Mouse (Mus musculus) stomach, embryonic 14.5 days (tissue): Measurements from ENCODE around the gene Ap5z1. TPM values are rescaled to one million over a fixed set of nuclear protein-coding genes. Genes with fewer than 3 reads are reported as not detected.

ENCODE experiments used
- ATAC-seq: fragments of 200-750 bp; cut with Nextera tagmentation; 2 replicates; pipeline ENCODE4 v1.8.0; 2017; ENCODE audit warnings: low read depth, moderate TSS enrichment; ENCODE audit not compliant: insufficient number of reproducible peaks, insufficient read depth, low FRiP score
- H3K27ac ChIP-seq: fragments of 300-500 bp; sonication (generic); 2 replicates; pipeline ENCODE4 v1.5.1; 2014; ENCODE audit warnings: mild to moderate bottlenecking, low read length, moderate library complexity, mixed read lengths
- H3K27me3 ChIP-seq: fragments of 300-500 bp; sonication (generic); 2 replicates; pipeline ENCODE4 v1.6.1; 2014; ENCODE audit warnings: low read length, control low read depth, mixed read lengths; ENCODE audit not compliant: control insufficient read depth, insufficient read depth
- H3K36me3 ChIP-seq: fragments of 300-500 bp; sonication (generic); 2 replicates; pipeline ENCODE4 v1.6.1; 2014; ENCODE audit warnings: mild to moderate bottlenecking, control low read depth, low read length, moderate library complexity, mixed read lengths; ENCODE audit not compliant: control insufficient read depth, insufficient read depth
- H3K4me1 ChIP-seq: fragments of 300-500 bp; sonication (generic); 2 replicates; pipeline ENCODE4 v1.6.1; 2014; ENCODE audit warnings: low read length, control low read depth, mixed read lengths; ENCODE audit not compliant: control insufficient read depth, insufficient read depth
- H3K4me2 ChIP-seq: fragments of 300-500 bp; sonication (generic); replicated peaks from 2 replicates; pipeline ENCODE4 v1.6.1; 2014; ENCODE audit warnings: low read depth, low read length, control low read depth
- H3K4me3 ChIP-seq: fragments of 300-500 bp; sonication (generic); 2 replicates; pipeline ENCODE4 v1.5.1; 2014; ENCODE audit warnings: low read depth, low read length, control low read depth
- H3K9ac ChIP-seq: fragments of 300-500 bp; sonication (generic); replicated peaks from 2 replicates; pipeline ENCODE4 v1.6.1; 2014; ENCODE audit warnings: low read depth, mild to moderate bottlenecking, control low read depth, low read length, moderate library complexity, mixed read lengths
- H3K9me3 ChIP-seq: fragments of 300-500 bp; sonication (generic); 2 replicates; pipeline ENCODE4 v1.6.1; 2016; ENCODE audit warnings: low read depth, low read length, control low read depth; ENCODE audit not compliant: control insufficient read depth
- WGBS: fragments of 180-500 bp; shearing (Covaris S2); extraction: QIAGEN DNeasy Blood & Tissue Kit; methylation state at CpG from one replicate; pipeline ENCODE4 v1.1.7; 2014; 5-methylcytosine and 5-hydroxymethylcytosine counted together
- polyA plus RNA-seq: library from polyadenylated mRNA; unstranded; fragments of >200 nt; fragmentation: Nextera tagmentation; extraction: Ambion mirVana; gene quantifications from 2 replicates; pipeline ENCODE4 v1.2.1, GENCODE M21; 2014

The Ap5z1 gene
- polyA plus RNA-seq, 1 experiment from 2014 or later: 11.0 TPM

DNA sequence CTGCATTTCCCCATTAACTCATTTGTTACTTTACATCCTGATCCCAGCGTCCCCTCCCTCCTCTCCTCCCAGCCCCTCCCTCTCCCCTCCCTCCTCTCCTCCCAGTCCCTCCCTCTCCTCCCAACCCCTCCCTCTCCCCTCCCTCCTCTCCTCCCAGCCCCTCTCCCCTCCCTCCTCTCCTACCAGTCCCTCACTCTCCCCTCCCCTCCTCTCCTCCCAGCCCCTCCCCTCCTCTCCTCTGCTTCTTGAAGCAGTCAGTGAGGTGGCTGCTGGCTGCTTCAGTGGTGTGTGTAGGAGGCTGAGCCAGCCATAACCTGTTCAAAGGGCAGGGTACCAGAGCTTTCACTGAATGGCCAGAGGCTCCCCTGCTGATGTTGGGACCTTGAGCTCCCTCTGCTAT, 12.0 kb upstream of the Ap5z1 start:
- 25% methylated on average over 1 of the region's 1 CpGs for WGBS
- H3K4me1 ChIP-seq: peaks cover 3% of the 10 kb centered on the region; the same call in 1 of the 2 replicates
- no peak overlapping the region for H3K4me3 ChIP-seq
- no peaks in the 10 kb centered on the region for H3K27me3 ChIP-seq
- no peak overlapping the region for H3K9ac ChIP-seq
- no peak overlapping the region for H3K4me2 ChIP-seq
- H3K9me3 ChIP-seq: no peaks in the 10 kb centered on the region
- H3K27ac ChIP-seq: no peak overlapping the region
- H3K36me3 ChIP-seq: peaks cover 39% of the 10 kb centered on the region
- ATAC-seq: no peak

GRCm38 (mm10) chr5:142453742-142454141, 10.0 kb upstream of the Ap5z1 start:
- H3K4me1 ChIP-seq: no peaks in the 10 kb centered on the region
- no peaks in the 10 kb centered on the region for H3K9me3 ChIP-seq
- no peaks in the 10 kb centered on the region for H3K27me3 ChIP-seq
- 91% methylated on average over 13 of the region's 13 CpGs for WGBS
- H3K36me3 ChIP-seq: peaks cover 50% of the 10 kb centered on the region
- H3K4me2 ChIP-seq: no peak overlapping the region
- H3K9ac ChIP-seq: no peak overlapping the region
- ATAC-seq: no peak
- H3K27ac ChIP-seq: no peak overlapping the region
- no peak overlapping the region for H3K4me3 ChIP-seq

DNA sequence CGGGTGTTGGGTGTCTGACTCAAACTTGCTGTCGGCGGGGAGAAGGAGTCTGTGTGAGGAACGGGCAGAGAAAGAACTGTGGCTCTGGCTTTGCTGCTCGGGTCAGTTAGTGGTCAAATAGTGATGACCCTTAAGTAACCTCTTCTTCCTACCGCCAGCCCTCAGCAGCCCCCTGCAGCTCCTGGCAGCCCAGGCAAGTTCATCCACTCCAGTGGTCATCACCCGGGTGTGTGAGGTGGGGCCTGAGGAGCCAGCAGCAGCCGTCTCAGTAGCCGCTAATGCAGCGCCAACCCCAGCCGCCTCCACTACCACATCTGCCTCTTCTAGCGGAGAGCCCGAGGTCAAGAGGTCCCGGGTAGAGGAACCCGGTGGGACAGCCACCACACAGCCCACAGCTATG, 7.4 kb upstream of the Ap5z1 start:
- no peak overlapping the region for H3K4me2 ChIP-seq
- no peak overlapping the region; the same call in 1 of the 2 replicates for H3K27ac ChIP-seq
- H3K36me3 ChIP-seq: peaks cover 54% of the 10 kb centered on the region
- 55% methylated on average over 15 of the region's 15 CpGs for WGBS
- H3K9me3 ChIP-seq: no peaks in the 10 kb centered on the region
- H3K4me3 ChIP-seq: no peak overlapping the region
- no peak for ATAC-seq
- H3K4me1 ChIP-seq: no peaks in the 10 kb centered on the region
- no peak overlapping the region for H3K9ac ChIP-seq
- no peaks in the 10 kb centered on the region for H3K27me3 ChIP-seq

GRCm38 (mm10) chr5:142457345-142457744, 6.4 kb upstream of the Ap5z1 start:
- H3K4me2 ChIP-seq: no peak overlapping the region
- no peaks in the 10 kb centered on the region for H3K27me3 ChIP-seq
- WGBS: 36% methylated on average over 10 of the region's 10 CpGs
- peaks cover 54% of the 10 kb centered on the region for H3K36me3 ChIP-seq
- no peak overlapping the region for H3K9ac ChIP-seq
- ATAC-seq: no peak
- no peak overlapping the region for H3K4me3 ChIP-seq
- peak overlapping the region; percentile 28; the same call in 1 of the 2 replicates for H3K27ac ChIP-seq
- no peaks in the 10 kb centered on the region for H3K9me3 ChIP-seq
- no peaks in the 10 kb centered on the region for H3K4me1 ChIP-seq

- ATAC-seq: no peak
- H3K9ac ChIP-seq: no peak overlapping the region
- no peak overlapping the region for H3K4me3 ChIP-seq
- no peak overlapping the region for H3K27ac ChIP-seq
- WGBS: 92% methylated on average over 17 of the region's 17 CpGs
- no peaks in the 10 kb centered on the region for H3K9me3 ChIP-seq
- H3K4me1 ChIP-seq: no peaks in the 10 kb centered on the region
- no peaks in the 10 kb centered on the region for H3K27me3 ChIP-seq
- H3K36me3 ChIP-seq: peaks cover 39% of the 10 kb centered on the region
- no peak overlapping the region for H3K4me2 ChIP-seq
Observed at GRCm38 (mm10) chr5:142458791-142459557, 4.8 kb upstream of the Ap5z1 start.

DNA sequence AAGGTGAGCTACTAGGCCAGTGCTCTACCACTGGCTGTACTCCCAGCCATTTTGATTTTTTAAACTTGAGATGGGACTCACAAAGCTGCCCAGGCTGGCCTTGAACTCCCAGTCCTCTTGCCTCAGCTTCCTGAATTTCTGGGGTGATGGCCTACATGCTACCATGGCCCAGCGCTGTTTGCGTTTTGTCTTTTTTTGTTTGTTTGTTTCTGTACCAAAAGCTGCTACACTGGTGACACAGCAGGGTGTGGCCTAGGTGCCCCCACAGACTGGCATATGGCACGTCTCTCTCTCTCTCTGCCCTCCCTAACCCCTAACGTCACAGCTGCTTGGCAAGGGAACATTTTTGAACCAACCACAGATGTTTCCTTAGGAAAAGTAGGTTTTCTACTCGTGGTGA, 3.9 kb upstream of the Ap5z1 start:
- Histone ChIP-seq H3K4me1 (peaks cover 3% of the 10 kb centered on the region; the same call in 1 of the 2 replicates), H3K9me3 (no peaks in the 10 kb centered on the region), H3K4me3 (no peak overlapping the region), H3K4me2 (no peak overlapping the region), H3K36me3 (peaks cover 37% of the 10 kb centered on the region), H3K9ac (no peak overlapping the region), H3K27ac (no peak overlapping the region), H3K27me3 (no peaks in the 10 kb centered on the region)
- 79% methylated on average over 5 of the region's 5 CpGs for WGBS
- ATAC-seq: no peak

DNA sequence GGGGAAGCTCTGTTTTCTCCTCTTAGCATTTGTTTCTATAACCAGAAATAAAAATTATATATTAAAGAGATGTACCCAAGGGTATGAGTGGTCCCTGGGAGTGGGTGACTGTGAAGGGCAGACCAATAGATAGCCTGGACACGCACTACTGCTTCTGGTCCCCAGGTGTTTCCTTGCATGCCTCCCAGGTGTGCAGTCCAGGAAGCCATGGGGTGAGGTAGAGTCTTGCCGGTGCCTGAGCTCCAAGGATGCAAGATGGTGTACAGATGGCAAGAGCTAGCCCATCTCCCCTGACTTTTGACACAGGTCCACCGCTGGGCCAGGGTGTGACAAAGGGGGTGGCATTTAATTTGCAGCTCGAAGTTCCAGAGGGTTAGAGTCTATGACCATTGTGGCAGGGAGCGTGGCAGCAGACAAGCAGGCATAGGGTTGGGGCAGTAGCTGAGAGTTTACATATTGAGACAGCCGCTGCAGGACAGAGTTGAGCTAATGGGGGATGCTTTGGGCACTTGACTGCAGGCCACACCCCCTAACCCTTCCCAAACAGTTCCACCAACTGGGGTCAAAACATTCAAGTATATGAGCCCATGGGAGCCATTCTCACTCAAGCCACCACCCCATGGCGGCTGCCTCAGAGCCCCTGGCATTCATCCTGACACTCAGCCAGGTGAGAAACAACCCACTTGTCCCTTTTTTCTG, 1.7 kb upstream of the Ap5z1 start:
- Histone ChIP-seq H3K4me2 (no peak overlapping the region), H3K27me3 (no peaks in the 10 kb centered on the region), H3K9me3 (no peaks in the 10 kb centered on the region), H3K4me3 (no peak overlapping the region), H3K9ac (no peak overlapping the region), H3K4me1 (peaks cover 5% of the 10 kb centered on the region; the same call in 1 of the 2 replicates), H3K27ac (no peak overlapping the region), H3K36me3 (peaks cover 19% of the 10 kb centered on the region)
- whole genome bisulfite sequencing: 97% methylated on average over 7 of the region's 7 CpGs
- no peak for ATAC-seq

- H3K4me3 ChIP-seq: no peak overlapping the region
- H3K9ac ChIP-seq: no peak overlapping the region
- no peak overlapping the region for H3K27ac ChIP-seq
- H3K4me2 ChIP-seq: no peak overlapping the region
- no peaks in the 10 kb centered on the region for H3K9me3 ChIP-seq
- no peak for ATAC-seq
- peaks cover 5% of the 10 kb centered on the region; the same call in 1 of the 2 replicates for H3K4me1 ChIP-seq
- H3K27me3 ChIP-seq: no peaks in the 10 kb centered on the region
- H3K36me3 ChIP-seq: peaks cover 19% of the 10 kb centered on the region
- WGBS: 96% methylated on average over 2 of the region's 2 CpGs
Observed at GRCm38 (mm10) chr5:142462641-142462948, 1.1 kb upstream of the Ap5z1 start.
